Mouse (Mus musculus): ENCODE data around the gene Nfib.

Nfib gene

GRCm38 (mm10) chr4:82408463-82409404 is 296.8 kb downstream of the Nfib start:
- no peak for DNase-seq

- DNase-seq: no peak
Measured at GRCm38 (mm10) chr4:82406511-82406910, 299.0 kb downstream of the Nfib start.

DNA sequence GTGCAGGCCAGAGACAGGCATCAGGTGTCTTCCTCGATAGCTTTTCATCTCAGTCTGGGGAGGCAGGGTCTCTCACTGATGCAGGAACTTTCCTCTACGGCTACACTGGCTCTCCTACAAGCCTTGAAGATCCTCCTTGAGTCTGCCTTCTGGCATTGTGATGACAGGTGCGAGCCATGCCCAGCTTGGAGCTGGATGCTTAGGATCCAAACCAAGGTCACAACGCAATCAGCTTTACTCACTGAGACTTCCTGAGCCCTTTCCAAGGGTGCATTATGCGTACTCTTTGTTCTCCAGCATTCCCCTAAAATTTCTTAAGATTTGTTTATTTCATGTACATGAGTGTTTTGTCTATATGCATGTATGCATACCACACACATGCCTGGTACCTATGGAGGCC is 299.8 kb downstream of the Nfib start:
- DNase-seq: no peak

DNA sequence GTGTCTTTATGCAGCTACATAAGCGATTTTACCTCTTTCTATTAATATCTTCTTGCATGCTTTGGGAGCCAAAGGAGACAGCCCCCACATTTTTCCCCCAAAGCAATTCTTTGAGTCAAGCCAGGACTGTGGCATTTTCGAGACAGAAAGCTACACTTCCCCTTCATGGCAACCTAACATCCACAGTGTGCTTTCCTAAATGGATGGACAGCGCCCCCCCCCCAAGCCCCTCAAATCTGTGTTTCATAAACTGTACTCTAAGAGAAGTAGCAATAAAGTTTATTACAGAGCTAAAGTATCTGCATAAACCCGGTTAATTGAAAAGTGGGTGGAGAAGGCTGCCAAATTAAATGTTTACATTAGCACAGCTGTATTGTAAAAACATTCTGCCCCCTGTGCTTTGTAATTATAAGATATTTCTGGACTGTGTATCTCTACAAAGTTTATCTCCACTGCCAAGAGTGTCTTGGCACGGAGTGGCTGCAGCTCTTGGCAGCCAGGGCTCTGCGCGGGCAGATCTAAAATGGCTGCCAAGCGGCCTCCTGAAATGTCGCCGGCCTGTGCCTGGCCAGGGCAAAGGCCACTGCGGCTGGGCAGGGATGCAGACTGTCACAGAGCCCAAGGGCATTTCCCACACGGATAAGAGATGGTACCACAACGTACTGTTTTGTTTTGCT is 301.4 kb downstream of the Nfib start:
- DNase-seq: peak; percentile 64

GRCm38 (mm10) chr4:82402666-82403065 is 302.9 kb downstream of the Nfib start:
- no peak for DNase-seq

DNA sequence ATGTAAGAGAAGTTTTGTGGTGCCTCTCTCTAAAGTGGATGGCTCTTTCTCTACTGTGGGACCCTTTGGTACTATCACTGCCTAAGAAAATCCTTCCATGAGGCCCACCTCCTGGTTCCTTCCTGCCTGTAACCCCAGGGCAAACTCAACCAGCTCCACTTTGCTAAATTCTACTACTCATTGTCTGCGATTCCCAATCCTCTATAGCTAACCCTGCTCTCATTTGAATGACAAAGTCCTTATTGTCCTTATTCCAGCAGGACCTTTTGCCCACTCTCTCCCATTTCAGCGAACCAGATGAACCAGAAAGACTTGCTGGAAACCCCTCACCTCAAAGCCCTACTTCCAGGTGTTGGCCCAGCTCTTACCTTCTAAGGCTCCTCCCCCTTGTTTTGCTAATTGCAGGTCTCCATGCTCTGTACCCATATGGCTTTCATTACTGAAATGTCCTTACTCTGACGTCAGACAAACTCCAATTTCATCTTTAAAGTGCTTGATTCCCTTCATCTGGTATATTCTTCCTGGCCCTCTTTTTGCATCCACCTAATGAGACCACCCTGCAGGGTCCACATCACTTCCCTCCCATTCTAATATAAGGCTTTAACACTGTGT is 304.0 kb downstream of the Nfib start:
- DNase-seq: no peak

DNA sequence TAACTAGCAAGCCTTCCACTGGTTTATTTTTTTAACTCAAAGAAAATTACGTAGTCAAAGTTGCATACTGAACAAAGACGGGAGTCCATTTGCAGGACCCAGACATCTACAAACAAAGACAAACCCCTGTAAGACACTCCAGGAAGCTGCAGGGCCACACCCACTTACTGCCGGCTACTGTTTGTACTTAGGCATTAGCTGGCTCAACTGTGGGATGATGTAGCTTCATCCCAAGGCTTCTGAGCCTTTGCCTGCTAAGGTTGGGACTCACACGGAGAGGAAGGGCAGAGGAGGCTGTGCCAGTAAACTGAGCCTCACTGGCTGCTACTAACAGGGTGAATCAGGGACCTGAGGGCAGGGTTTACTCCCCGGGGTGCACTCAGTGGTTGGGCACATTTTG is 305.0 kb downstream of the Nfib start:
- DNase-seq: peak; percentile 55

DNA sequence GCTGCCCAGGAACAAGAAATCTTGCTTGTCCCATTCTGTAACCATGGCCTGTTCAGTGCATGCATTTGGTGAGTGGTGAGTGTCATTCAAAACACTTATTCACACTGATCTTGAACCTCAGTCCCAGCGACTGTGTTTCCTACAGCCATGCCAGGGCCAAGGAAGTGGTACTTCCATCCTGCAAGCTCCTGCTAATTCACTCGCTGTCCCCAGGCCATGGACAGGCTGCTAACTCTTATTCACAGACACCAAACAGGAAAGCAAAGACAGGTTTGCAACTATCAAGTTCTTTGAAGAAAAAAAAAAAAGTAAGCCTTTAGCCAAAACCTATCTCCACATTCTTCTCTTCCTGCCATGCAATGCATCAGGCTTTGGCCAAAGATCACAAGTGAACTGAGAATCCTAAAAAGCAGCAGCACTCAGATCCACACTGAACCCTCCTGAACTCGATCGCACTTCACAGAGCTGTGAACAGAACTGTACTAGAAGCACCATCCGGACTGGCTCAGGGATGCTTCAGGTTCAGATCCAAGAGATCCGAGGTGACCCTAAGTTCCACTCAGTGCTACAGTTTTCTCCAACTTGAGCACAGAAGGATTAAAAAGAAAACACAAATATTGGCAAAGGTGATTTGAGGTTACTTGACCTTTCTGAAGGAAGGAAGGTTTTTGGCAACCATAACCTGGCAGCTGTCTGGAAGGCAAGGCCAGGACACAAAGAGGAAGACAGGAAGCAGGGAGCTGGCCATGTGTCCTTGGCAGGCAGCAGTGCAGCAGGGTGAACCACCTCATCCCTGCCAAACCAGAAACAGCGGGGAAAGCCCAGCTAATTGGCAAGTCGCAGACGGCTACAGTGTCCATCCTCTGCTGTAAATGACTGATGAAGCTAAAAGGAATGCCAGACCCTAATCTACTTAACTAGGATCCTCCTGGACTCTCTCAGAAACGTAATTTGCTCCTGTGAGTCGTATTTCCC is 305.9 kb downstream of the Nfib start:
- DNase-seq: peak; percentile 61

GRCm38 (mm10) chr4:82398282-82398681 is 307.3 kb downstream of the Nfib start:
- no peak for DNase-seq

- no peak for DNase-seq
Measured at GRCm38 (mm10) chr4:82396805-82397204, 308.7 kb downstream of the Nfib start.

DNA sequence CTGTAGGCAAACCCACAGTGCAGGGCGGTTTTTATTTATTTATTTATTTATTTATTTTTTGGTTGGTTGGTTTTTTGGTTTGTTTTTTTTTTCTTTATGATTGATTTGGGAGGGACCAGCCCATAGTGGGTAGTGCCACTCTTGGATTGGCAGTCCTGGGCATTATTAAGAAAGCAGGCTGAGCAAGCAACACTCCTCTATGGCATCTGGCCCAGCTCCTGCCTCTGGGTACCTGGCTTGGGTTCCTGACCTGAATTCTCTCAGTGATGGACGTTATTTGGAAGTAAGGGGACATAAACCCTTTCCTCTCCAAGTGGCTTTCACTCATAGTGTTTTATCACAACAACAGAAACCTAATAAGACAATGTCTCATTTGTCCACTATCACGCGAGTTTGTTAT is 309.5 kb downstream of the Nfib start:
- no peak for DNase-seq

- DNase-seq: no peak
Measured at GRCm38 (mm10) chr4:82394346-82394745, 311.2 kb downstream of the Nfib start.

- no peak for DNase-seq
Measured at GRCm38 (mm10) chr4:82393021-82393420, 312.5 kb downstream of the Nfib start.

DNA sequence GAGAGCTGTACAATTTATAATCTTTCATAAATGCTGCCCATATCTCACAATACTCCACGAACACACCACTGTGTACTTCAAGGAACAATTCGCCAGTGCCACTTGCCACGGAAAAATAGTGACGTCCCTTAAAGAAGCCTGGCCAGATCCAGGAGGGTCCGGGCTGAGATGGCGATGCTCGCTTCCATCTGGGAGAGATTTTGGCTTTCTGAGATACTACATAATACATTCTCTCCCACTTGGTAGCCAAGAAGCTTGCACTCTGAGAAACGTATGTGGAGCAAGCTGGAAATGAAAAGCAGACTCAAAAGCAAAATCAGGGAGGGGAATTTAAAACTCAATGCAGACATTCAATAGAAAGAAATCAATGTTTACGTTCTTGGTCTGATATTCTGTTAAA is 313.1 kb downstream of the Nfib start:
- no peak for DNase-seq

DNA sequence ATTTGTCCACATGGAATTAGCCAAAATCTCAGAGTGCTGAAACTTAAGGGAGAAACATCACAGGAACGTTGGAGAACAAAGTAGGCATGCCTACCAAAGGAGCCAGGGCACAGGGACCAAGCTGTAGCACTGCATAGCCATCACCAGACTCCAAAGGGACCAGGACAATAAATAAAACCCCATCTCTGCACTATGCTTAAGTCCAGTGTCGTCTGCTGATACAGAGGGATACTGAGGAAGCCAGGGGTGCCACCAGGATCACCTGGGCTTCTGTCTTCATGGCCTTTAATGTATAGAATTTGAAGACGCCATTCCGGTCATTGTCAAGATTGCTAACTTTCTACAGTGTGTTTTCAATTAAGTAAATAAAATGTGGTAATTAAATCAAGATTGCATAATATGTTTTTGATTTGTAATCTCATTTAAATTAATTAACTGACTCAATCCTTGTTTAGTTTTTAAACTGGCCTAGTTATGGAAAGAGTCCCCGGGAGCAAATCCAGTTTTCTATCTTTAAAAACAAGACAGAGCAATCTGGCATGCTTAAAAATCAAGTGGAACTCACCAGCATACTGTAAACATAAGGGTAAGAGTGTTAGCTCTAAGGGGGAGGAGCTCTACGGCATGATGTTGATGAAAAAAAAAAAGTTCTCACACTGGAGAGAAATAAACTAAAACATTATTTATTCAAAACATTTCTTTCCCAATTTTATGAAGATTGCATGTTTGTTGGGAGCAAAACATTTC is 313.7 kb downstream of the Nfib start:
- no peak for DNase-seq

GRCm38 (mm10) chr4:82390545-82390944 is 315.0 kb downstream of the Nfib start:
- DNase-seq: no peak

GRCm38 (mm10) chr4:82389876-82390275 is 315.7 kb downstream of the Nfib start:
- DNase-seq: no peak

DNA sequence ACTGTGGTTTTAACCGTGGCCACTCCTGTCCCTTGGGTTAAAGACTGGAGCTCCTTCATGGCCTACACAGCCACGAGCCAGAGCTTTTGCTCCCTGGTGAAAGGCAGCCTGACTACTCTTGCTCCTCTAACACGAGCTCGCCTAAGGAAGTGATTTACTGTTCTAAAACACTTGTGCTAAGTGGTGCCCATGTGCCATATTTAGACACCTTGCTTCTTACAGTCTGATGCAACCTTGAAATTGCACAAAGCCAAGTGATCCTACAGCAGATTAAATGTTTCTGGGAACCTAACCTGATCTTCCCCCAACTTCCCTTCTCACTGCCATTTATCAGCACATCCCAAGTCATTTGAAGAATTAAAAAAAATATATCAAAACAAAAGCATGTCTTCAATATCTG is 317.9 kb downstream of the Nfib start:
- no peak for DNase-seq

GRCm38 (mm10) chr4:82386222-82386993 is 319.1 kb downstream of the Nfib start:
- DNase-seq: no peak

- DNase-seq: no peak
Measured at GRCm38 (mm10) chr4:82385638-82386037, 319.9 kb downstream of the Nfib start.
